Mouse (Mus musculus) limb, embryonic 13.5 days (tissue): Measurements from ENCODE around the gene Etfa. TPM values are rescaled to one million over a fixed set of nuclear protein-coding genes. Genes with fewer than 3 reads are reported as not detected.

Experiments used
- ATAC-seq: fragments of 200-750 bp; cut with Nextera tagmentation; 2 replicates; pipeline ENCODE4 v1.8.0; 2017; ENCODE audit warnings: low read depth, moderate number of reproducible peaks, moderate TSS enrichment; ENCODE audit not compliant: low FRiP score
- H3K27ac ChIP-seq: fragments of 300-500 bp; sonication (generic); 2 replicates; pipeline ENCODE4 v1.5.1; 2015; ENCODE audit warnings: inconsistent platforms, mild to moderate bottlenecking, moderate library complexity
- H3K27me3 ChIP-seq: fragments of 300-500 bp; sonication (generic); 2 replicates; pipeline ENCODE4 v1.6.1; 2015; ENCODE audit warnings: mild to moderate bottlenecking, inconsistent platforms
- H3K36me3 ChIP-seq: fragments of 300-500 bp; sonication (generic); 2 replicates; pipeline ENCODE4 v1.6.1; 2015; ENCODE audit warnings: inconsistent platforms, mild to moderate bottlenecking, moderate library complexity
- H3K4me1 ChIP-seq: fragments of 300-500 bp; sonication (generic); 2 replicates; pipeline ENCODE4 v1.6.1; 2015; ENCODE audit warnings: inconsistent platforms
- H3K4me2 ChIP-seq: fragments of 300-500 bp; sonication (generic); replicated peaks from 2 replicates; pipeline ENCODE4 v1.6.1; 2015; ENCODE audit warnings: inconsistent platforms, mild to moderate bottlenecking, moderate library complexity
- H3K4me3 ChIP-seq: fragments of 300-500 bp; sonication (generic); 2 replicates; pipeline ENCODE4 v1.5.1; 2015; ENCODE audit warnings: moderate library complexity, mild to moderate bottlenecking, inconsistent platforms
- H3K9ac ChIP-seq: fragments of 300-500 bp; sonication (generic); 2 replicates; pipeline ENCODE4 v1.6.1; 2015; ENCODE audit warnings: mild to moderate bottlenecking, inconsistent platforms
- H3K9me3 ChIP-seq: fragments of 300-500 bp; sonication (generic); 2 replicates; pipeline ENCODE4 v1.6.1; 2016; ENCODE audit warnings: inconsistent platforms
- WGBS: fragments of 180-500 bp; shearing (Covaris S2); methylation state at CpG from one replicate; pipeline ENCODE4 v1.1.7; 2015; 5-methylcytosine and 5-hydroxymethylcytosine counted together
- polyA plus RNA-seq: library from polyadenylated mRNA; unstranded; fragments of >200 nt; fragmentation: Nextera tagmentation; extraction: Ambion mirVana; gene quantifications from 2 replicates; pipeline ENCODE4 v1.2.1, GENCODE M21; 2015

Etfa gene
- polyA plus RNA-seq, 1 experiment from 2014 or later = 176 TPM

GRCm38 (mm10) chr9:55542366-55543325 lies 30.6 kb upstream of the Etfa start:
- peaks cover 64% of the 10 kb centered on the region for H3K4me1 ChIP-seq
- peak overlapping the region; percentile 49 for H3K4me3 ChIP-seq
- ATAC-seq = no peak
- peak overlapping the region; percentile 77 for H3K4me2 ChIP-seq
- peak overlapping the region; percentile 25; the same call in 1 of the 2 replicates for H3K9ac ChIP-seq
- peaks cover 98% of the 10 kb centered on the region for H3K27me3 ChIP-seq
- H3K27ac ChIP-seq = no peak overlapping the region
- H3K36me3 ChIP-seq = no peaks in the 10 kb centered on the region
- no peaks in the 10 kb centered on the region for H3K9me3 ChIP-seq
- WGBS = 4% methylated on average over 59 of the region's 59 CpGs

GRCm38 (mm10) chr9:55541681-55542365 lies 29.8 kb upstream of the Etfa start:
- Histone ChIP-seq H3K36me3 (no peaks in the 10 kb centered on the region), H3K9ac (peak overlapping the region; percentile 25; the same call in 1 of the 2 replicates), H3K4me2 (peak overlapping the region; percentile 77), H3K4me3 (peak overlapping the region; percentile 49), H3K27me3 (peaks cover 98% of the 10 kb centered on the region), H3K9me3 (no peaks in the 10 kb centered on the region), H3K27ac (no peak overlapping the region), H3K4me1 (peaks cover 63% of the 10 kb centered on the region)
- ATAC-seq = no peak
- WGBS = 2% methylated on average over 59 of the region's 59 CpGs

- peak overlapping the region; percentile 56 for H3K9ac ChIP-seq
- H3K4me1 ChIP-seq = peaks cover 54% of the 10 kb centered on the region
- H3K27me3 ChIP-seq = peaks cover 94% of the 10 kb centered on the region
- peak; percentile 91 for ATAC-seq
- no peak overlapping the region for H3K27ac ChIP-seq
- no peaks in the 10 kb centered on the region for H3K9me3 ChIP-seq
- under 1% methylated on average over 28 of the region's 28 CpGs for WGBS
- H3K4me2 ChIP-seq = peak overlapping the region; percentile 77
- peak overlapping the region; percentile 49 for H3K4me3 ChIP-seq
- H3K36me3 ChIP-seq = no peaks in the 10 kb centered on the region
Observed at GRCm38 (mm10) chr9:55540888-55541287, 28.8 kb upstream of the Etfa start.

- H3K4me3 ChIP-seq = peak overlapping the region; percentile 49
- H3K4me1 ChIP-seq = peaks cover 49% of the 10 kb centered on the region
- peak overlapping the region; percentile 77 for H3K4me2 ChIP-seq
- no peaks in the 10 kb centered on the region for H3K9me3 ChIP-seq
- ATAC-seq = no peak
- under 1% methylated on average over 12 of the region's 12 CpGs for WGBS
- no peaks in the 10 kb centered on the region for H3K36me3 ChIP-seq
- H3K9ac ChIP-seq = peak overlapping the region; percentile 56
- peaks cover 89% of the 10 kb centered on the region for H3K27me3 ChIP-seq
- H3K27ac ChIP-seq = no peak overlapping the region
Observed at GRCm38 (mm10) chr9:55540391-55540770, 28.3 kb upstream of the Etfa start.

GRCm38 (mm10) chr9:55539661-55540390 lies 27.8 kb upstream of the Etfa start:
- 2% methylated on average over 31 of the region's 31 CpGs for WGBS
- Histone ChIP-seq H3K4me2 (peak overlapping the region; percentile 77), H3K4me3 (peak overlapping the region; percentile 49), H3K27ac (no peak overlapping the region), H3K9ac (no peak overlapping the region), H3K36me3 (no peaks in the 10 kb centered on the region), H3K27me3 (peaks cover 84% of the 10 kb centered on the region), H3K9me3 (no peaks in the 10 kb centered on the region), H3K4me1 (peaks cover 44% of the 10 kb centered on the region)
- ATAC-seq = no peak

DNA sequence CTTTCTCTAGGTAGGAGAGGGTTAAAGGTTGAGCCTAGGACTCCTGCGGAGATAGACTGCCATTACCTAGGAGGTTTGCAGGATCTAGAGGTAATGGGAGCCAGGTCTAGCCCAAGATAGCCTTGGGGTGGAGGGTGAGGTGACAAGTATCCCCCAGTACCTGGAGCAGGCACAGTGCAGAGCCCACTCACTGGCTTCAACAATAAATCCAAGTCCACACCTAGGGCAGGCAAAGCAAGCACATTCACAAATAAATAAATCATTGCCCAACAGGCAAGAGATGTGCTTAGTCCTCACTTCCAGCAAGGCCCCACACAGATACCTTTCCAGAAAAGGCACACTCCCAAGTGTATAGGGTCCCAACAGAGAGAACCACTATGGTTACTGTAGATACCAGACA lies 27.0 kb upstream of the Etfa start:
- no peaks in the 10 kb centered on the region for H3K36me3 ChIP-seq
- H3K27me3 ChIP-seq = peaks cover 82% of the 10 kb centered on the region
- no peaks in the 10 kb centered on the region for H3K9me3 ChIP-seq
- peak overlapping the region; percentile 77; the same call in 1 of the 2 replicates for H3K4me2 ChIP-seq
- ATAC-seq = no peak
- no peak overlapping the region for H3K9ac ChIP-seq
- peaks cover 36% of the 10 kb centered on the region for H3K4me1 ChIP-seq
- WGBS = 14% methylated on average over 1 of the region's 1 CpGs
- peak overlapping the region; percentile 49; the same call in 1 of the 2 replicates for H3K4me3 ChIP-seq
- H3K27ac ChIP-seq = no peak overlapping the region

DNA sequence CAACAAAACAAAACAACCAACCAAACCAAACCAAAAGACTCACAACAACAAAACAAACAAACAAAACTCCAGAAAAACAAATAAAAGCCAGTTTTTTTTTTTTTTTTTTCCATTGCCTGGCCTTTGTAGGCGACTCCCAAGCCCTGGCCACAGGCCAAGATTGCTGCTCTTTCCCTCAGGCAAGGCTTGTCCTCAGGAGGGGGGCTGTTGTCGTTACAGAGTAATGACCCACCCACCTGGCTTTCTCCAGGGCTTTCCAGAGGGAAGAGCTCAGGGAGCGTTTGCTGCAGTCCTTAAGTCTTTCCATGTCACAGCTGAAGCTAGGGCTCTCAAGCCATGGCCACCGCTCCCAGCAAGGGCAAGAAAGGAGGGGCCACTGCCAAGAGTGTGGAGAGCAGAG lies 26.3 kb upstream of the Etfa start, which contains the start of gene Isl2:
TSS of gene Isl2 (plus strand) at position 296 of the 400 bp plus-strand sequence.
- no peak within 1 kb of the TSS for H3K9ac ChIP-seq
- no peak within 1 kb of the TSS for H3K27ac ChIP-seq

DNA sequence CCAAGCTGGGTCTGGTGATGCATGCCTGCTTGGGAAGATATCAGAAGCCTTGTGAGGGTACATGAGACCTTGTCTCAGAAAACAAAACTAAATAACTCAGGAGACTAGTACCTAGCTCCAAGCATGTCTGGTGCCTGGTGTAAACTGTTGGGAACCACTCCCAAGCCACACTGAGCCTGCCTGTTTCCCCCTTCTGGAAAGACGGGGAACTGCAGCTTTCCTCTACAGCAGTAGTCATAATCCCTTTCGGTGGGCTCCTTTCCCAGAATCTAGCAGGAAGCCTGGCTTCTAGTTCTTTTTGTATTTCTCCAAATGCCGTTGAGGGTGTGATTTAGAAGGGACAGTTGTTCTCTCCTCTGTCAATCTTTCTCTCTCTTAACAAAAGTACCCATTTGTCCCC lies 23.9 kb upstream of the Etfa start:
- no peak for ATAC-seq
- WGBS = 12% methylated on average over 3 of the region's 3 CpGs
- Histone ChIP-seq H3K36me3 (no peaks in the 10 kb centered on the region), H3K4me2 (no peak overlapping the region), H3K27ac (no peak overlapping the region), H3K4me1 (peaks cover 17% of the 10 kb centered on the region), H3K9ac (no peak overlapping the region), H3K4me3 (no peak overlapping the region), H3K27me3 (peaks cover 51% of the 10 kb centered on the region), H3K9me3 (no peaks in the 10 kb centered on the region)

More for the DNA sequence above, 26.3 kb upstream of the Etfa start, which contains the start of gene Isl2:
- peaks cover 32% of the 10 kb centered on the region for H3K4me1 ChIP-seq
- H3K4me3 ChIP-seq = peak within 1 kb of the TSS; percentile 49
- ATAC-seq = no peak
- 17% methylated on average over 4 of the region's 4 CpGs for WGBS
- H3K9me3 ChIP-seq = no peaks in the 10 kb centered on the region
- H3K27me3 ChIP-seq = peaks cover 75% of the 10 kb centered on the region
- no peaks in the 10 kb centered on the region for H3K36me3 ChIP-seq
- peak within 1 kb of the TSS; percentile 77 for H3K4me2 ChIP-seq

DNA sequence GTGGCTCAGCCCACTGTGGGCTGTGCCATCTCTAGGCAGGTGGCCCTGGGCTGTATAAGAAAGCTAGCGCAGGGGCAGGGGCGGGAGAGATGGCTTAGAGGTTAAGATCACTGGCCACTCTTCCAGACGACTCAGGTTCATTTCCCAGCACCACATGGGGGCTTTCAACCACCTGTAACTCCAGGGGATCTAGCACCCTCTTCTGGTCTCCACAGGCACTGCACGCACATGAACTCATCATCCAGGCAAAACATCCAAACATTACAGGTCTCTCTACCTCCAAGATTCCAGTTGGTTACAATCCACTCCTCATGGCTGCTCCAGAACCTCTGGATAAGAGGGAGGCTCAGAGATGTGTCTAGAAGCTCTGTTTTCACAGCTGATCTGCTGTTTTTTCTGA lies 13.7 kb upstream of the Etfa start:
- no peak for ATAC-seq
- Histone ChIP-seq H3K4me1 (no peaks in the 10 kb centered on the region), H3K36me3 (no peaks in the 10 kb centered on the region), H3K27me3 (peaks cover 8% of the 10 kb centered on the region; the same call in 1 of the 2 replicates), H3K27ac (no peak overlapping the region), H3K4me3 (no peak overlapping the region), H3K9ac (no peak overlapping the region), H3K9me3 (no peaks in the 10 kb centered on the region), H3K4me2 (no peak overlapping the region)
- WGBS = 47% methylated on average over 4 of the region's 4 CpGs

GRCm38 (mm10) chr9:55511521-55511993 lies 486 bp downstream of the Etfa start:
- H3K9me3 ChIP-seq = no peaks in the 10 kb centered on the region
- H3K4me3 ChIP-seq = peak overlapping the region; percentile 96
- peaks cover 9% of the 10 kb centered on the region for H3K4me1 ChIP-seq
- peak overlapping the region; percentile 87 for H3K27ac ChIP-seq
- H3K9ac ChIP-seq = peak overlapping the region; percentile 96
- peaks cover 7% of the 10 kb centered on the region for H3K27me3 ChIP-seq
- WGBS = under 1% methylated on average over 32 of the region's 32 CpGs
- no peaks in the 10 kb centered on the region for H3K36me3 ChIP-seq
- peak overlapping the region; percentile 76 for H3K4me2 ChIP-seq
- peak; percentile 65 for ATAC-seq

DNA sequence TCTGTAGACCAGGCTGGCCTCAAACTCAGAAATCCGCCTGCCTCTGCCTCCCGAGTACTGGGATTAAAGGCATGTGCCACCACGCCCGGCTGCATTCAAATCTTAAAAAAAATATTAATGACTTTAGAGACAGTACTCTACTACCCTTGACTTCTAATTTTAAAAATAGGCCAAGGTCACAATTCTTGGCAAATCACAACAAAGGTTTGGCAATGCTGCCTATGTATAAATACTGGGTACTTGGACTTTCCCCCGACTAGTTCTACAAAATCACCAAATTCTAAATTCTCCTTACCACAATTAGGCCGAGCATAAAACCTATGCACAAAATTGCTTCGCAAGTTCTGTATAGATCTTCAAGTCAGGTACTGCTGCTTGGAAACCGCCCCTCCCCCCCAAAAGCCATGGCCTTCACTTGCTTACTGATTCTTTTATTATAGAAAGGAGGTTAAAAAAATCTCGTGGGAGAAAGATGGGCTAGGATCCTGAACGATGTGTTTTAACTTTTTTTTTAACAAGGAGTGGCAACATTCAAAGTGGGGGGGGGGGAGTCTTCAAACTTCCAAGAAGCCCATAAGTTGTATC lies 1.3 kb downstream of the Etfa start:
- H3K27me3 ChIP-seq = peaks cover 7% of the 10 kb centered on the region
- peak overlapping the region; percentile 96 for H3K4me3 ChIP-seq
- H3K27ac ChIP-seq = no peak overlapping the region
- peak overlapping the region; percentile 76 for H3K4me2 ChIP-seq
- H3K36me3 ChIP-seq = no peaks in the 10 kb centered on the region
- peak overlapping the region; percentile 96 for H3K9ac ChIP-seq
- no peak for ATAC-seq
- no peaks in the 10 kb centered on the region for H3K9me3 ChIP-seq
- H3K4me1 ChIP-seq = peaks cover 9% of the 10 kb centered on the region
- WGBS = 82% methylated on average over 10 of the region's 10 CpGs
